Mouse (Mus musculus): ENCODE results near the gene Ctbp1. TPM values are rescaled to one million over a fixed set of nuclear protein-coding genes. Genes with fewer than 3 reads are reported as not detected.

Gene Ctbp1
- polyA plus RNA-seq, 1 experiment = 428 TPM

- no peak for DNase-seq (ENCODE audit: low read depth)
- no peak for TF ChIP-seq CTCF (IDR thresholded peaks at IDR 0.05; ENCODE audit: borderline replicate concordance, extremely low read depth, insufficient read depth, insufficient read length)
- TF ChIP-seq POLR2A (IDR thresholded peaks at IDR 0.05; ENCODE audit: borderline replicate concordance, extremely low read depth, insufficient read depth, insufficient read length, poor library complexity, severe bottlenecking) = no peak
Measured at GRCm38 (mm10) chr5:33222389-33222788, 52.4 kb downstream of the Ctbp1 start.

GRCm38 (mm10) chr5:33220350-33221044 lies 54.3 kb downstream of the Ctbp1 start:
- TF ChIP-seq POLR2A (IDR thresholded peaks at IDR 0.05; ENCODE audit: borderline replicate concordance, extremely low read depth, insufficient read depth, insufficient read length, poor library complexity, severe bottlenecking) (no peak), CTCF (IDR thresholded peaks at IDR 0.05; ENCODE audit: borderline replicate concordance, extremely low read depth, insufficient read depth, insufficient read length) (no peak)
- DNase-seq (ENCODE audit: low read depth) = no peak

GRCm38 (mm10) chr5:33219831-33220230 lies 55.0 kb downstream of the Ctbp1 start:
- DNase-seq (ENCODE audit: low read depth) = no peak
- TF ChIP-seq CTCF (IDR thresholded peaks at IDR 0.05; ENCODE audit: borderline replicate concordance, extremely low read depth, insufficient read depth, insufficient read length) = no peak
- TF ChIP-seq POLR2A (IDR thresholded peaks at IDR 0.05; ENCODE audit: borderline replicate concordance, extremely low read depth, insufficient read depth, insufficient read length, poor library complexity, severe bottlenecking) = no peak

GRCm38 (mm10) chr5:33218746-33219449 lies 55.9 kb downstream of the Ctbp1 start:
- no peak for DNase-seq (ENCODE audit: low read depth)

DNA sequence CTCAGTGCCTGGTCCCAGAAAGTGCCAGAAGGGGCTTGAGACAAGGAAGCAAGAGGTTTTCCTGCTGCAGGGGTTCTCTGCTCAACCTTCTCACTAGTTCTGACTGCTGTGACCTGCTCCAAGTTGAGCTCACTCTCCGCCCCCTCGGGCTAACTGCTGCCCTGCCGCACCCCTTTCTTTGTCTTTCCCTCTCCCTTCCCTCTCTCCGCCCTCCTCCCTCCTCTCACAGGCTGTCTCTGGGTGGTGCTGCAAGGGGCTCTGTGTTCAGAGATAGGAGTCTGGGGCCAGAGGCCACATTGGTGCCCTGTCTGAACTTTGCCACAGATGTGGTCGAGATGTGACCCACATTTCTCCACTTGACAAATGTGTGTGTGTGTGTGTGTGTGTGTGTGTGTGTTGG lies 56.7 kb downstream of the Ctbp1 start, which contains the start of gene Spon2:
Gene Spon2 (minus strand): TSS at position 375 of the 400 bp plus-strand sequence.
- no peak for DNase-seq (ENCODE audit: low read depth)
- no peak for TF ChIP-seq POLR2A (IDR thresholded peaks at IDR 0.05; ENCODE audit: borderline replicate concordance, extremely low read depth, insufficient read depth, insufficient read length, poor library complexity, severe bottlenecking)
- TF ChIP-seq CTCF (IDR thresholded peaks at IDR 0.05; ENCODE audit: borderline replicate concordance, extremely low read depth, insufficient read depth, insufficient read length) = no peak

More at GRCm38 (mm10) chr5:33218746-33219449, 55.9 kb downstream of the Ctbp1 start:
- TF ChIP-seq POLR2A (IDR thresholded peaks at IDR 0.05; ENCODE audit: borderline replicate concordance, extremely low read depth, insufficient read depth, insufficient read length, poor library complexity, severe bottlenecking) (no peak), CTCF (IDR thresholded peaks at IDR 0.05; ENCODE audit: borderline replicate concordance, extremely low read depth, insufficient read depth, insufficient read length) (no peak)

GRCm38 (mm10) chr5:33217663-33218062 lies 57.1 kb downstream of the Ctbp1 start:
- TF ChIP-seq POLR2A (IDR thresholded peaks at IDR 0.05; ENCODE audit: borderline replicate concordance, extremely low read depth, insufficient read depth, insufficient read length, poor library complexity, severe bottlenecking) (no peak), CTCF (IDR thresholded peaks at IDR 0.05; ENCODE audit: borderline replicate concordance, extremely low read depth, insufficient read depth, insufficient read length) (no peak)
- no peak for DNase-seq (ENCODE audit: low read depth)

DNA sequence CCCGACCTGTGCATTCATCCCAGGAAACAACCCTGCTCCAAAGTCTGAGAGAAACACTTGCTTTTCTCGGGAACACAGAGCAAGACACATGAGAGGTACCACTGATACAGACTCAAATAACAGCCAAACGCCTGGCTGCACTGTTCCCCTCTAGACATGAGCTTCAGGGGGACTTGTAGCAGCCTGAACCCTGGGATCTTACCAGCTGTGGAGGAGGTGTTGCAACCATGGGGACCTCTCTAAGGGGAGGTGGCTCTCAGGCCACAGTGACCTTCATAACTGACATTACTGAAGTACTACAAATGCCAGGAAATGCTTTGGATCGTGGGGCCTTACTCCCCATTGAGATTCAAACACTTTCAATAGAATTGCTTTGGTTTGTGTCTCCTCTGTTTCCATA lies 60.1 kb downstream of the Ctbp1 start:
- no peak for TF ChIP-seq CTCF (IDR thresholded peaks at IDR 0.05; ENCODE audit: borderline replicate concordance, extremely low read depth, insufficient read depth, insufficient read length)
- TF ChIP-seq POLR2A (IDR thresholded peaks at IDR 0.05; ENCODE audit: borderline replicate concordance, extremely low read depth, insufficient read depth, insufficient read length, poor library complexity, severe bottlenecking) = no peak
- DNase-seq (ENCODE audit: low read depth) = no peak

DNA sequence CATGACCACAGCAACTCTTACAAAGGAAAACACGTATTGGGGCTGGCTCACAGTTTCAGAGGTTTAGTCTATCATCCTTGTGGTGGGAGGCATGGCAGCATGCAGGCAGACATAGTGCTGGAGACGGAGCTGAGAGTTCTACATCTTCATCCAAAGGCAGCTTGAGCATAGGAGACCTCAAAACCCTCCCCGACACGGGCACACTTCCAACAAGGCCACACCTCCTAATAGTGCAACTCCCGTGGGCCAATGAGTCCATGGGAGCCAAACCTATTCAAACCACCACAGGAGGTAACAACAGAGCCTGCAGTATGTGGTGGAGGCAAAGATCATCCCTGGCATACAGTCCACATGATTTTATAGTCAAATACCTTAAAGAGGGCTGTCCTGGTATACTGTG lies 63.5 kb downstream of the Ctbp1 start:
- no peak for TF ChIP-seq POLR2A (IDR thresholded peaks at IDR 0.05; ENCODE audit: borderline replicate concordance, extremely low read depth, insufficient read depth, insufficient read length, poor library complexity, severe bottlenecking)
- TF ChIP-seq CTCF (IDR thresholded peaks at IDR 0.05; ENCODE audit: borderline replicate concordance, extremely low read depth, insufficient read depth, insufficient read length) = no peak

GRCm38 (mm10) chr5:33210515-33210914 lies 64.3 kb downstream of the Ctbp1 start:
- TF ChIP-seq POLR2A (IDR thresholded peaks at IDR 0.05; ENCODE audit: borderline replicate concordance, extremely low read depth, insufficient read depth, insufficient read length, poor library complexity, severe bottlenecking) (no peak), CTCF (IDR thresholded peaks at IDR 0.05; ENCODE audit: borderline replicate concordance, extremely low read depth, insufficient read depth, insufficient read length) (no peak)
- DNase-seq (ENCODE audit: low read depth) = no peak

More for the DNA sequence above, 63.5 kb downstream of the Ctbp1 start:
- no peak for DNase-seq (ENCODE audit: low read depth)

GRCm38 (mm10) chr5:33208533-33209245 lies 66.1 kb downstream of the Ctbp1 start:
- no peak for DNase-seq (ENCODE audit: low read depth)
- TF ChIP-seq CTCF (IDR thresholded peaks at IDR 0.05; ENCODE audit: borderline replicate concordance, extremely low read depth, insufficient read depth, insufficient read length) = no peak
- TF ChIP-seq POLR2A (IDR thresholded peaks at IDR 0.05; ENCODE audit: borderline replicate concordance, extremely low read depth, insufficient read depth, insufficient read length, poor library complexity, severe bottlenecking) = no peak

DNA sequence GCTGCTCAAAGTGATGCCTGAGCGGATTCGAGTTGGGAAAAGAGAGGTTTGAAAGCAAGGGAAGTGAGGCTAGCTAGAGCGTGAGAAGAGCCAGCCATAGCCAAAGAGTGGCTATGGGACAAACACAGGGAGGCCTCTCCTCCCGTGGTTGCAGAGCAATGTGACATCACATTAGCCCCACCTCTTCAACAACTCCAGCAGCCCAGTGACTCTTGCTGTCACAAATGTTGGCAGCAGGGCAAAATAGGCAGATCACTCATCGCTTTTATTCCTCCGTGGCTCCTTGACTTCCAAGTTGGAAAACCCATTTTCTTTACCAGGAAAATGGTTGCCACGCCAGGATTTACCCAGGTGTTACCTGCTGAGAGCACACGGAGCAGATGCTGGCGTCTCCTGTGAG lies 67.7 kb downstream of the Ctbp1 start:
- DNase-seq (ENCODE audit: low read depth) = no peak
- TF ChIP-seq CTCF (IDR thresholded peaks at IDR 0.05; ENCODE audit: borderline replicate concordance, extremely low read depth, insufficient read depth, insufficient read length) (no peak), POLR2A (IDR thresholded peaks at IDR 0.05; ENCODE audit: borderline replicate concordance, extremely low read depth, insufficient read depth, insufficient read length, poor library complexity, severe bottlenecking) (no peak)
